Mouse (Mus musculus) liver, adult 2 months (tissue): ENCODE measurements around the gene Mmp10.

Source experiments
- CTCF ChIP-seq: fragments of 200-500 bp; IDR thresholded peaks from 2 replicates; pipeline ENCODE4 v1.5.1; 2011; ENCODE audit warnings: low read depth, low read length, control low read depth
- POLR2A ChIP-seq: fragments of 200-500 bp; IDR thresholded peaks from 2 replicates; pipeline ENCODE4 v1.6.1; 2011; ENCODE audit warnings: low read length, control low read depth; ENCODE audit not compliant: insufficient read depth; ENCODE audit errors: extremely low read depth

DNA sequence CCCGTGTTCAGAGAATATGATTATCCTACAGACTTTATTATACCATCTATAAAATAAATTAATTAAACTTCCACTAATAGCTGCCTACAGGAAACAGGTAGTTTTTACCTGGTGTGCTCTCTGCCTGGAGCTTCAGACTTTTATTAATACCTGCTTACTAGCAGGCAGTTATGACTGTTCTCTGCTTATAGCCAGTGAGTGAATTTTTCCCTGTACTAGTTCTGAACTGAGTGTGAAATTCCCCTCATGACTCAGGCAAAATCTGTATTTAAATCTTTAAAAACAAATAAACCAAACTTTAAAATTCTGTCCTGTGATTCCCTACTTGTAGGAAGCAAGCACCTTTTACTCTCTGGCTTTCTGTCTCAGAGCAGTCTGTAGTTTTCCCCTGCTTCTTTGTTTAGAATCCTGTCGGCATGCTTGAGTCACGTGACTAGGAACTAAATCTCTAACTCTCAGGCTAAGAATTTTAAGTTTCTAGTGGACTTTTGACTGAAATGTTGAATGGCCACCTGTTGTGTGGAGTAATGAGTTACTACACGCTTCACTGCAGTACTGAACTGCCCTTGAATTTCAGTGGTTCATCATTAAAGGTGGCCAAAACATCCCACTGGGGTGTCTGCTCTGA is 15.9 kb downstream of the Mmp10 start:
- TF ChIP-seq CTCF (no peak), POLR2A (no peak)
